Mouse (Mus musculus) brain, embryonic 14.5 days (tissue): Measurements from ENCODE around the gene Pgpep1l.

Experiments used
- CTCF ChIP-seq: fragments of 200-500 bp; IDR thresholded peaks from 2 replicates; pipeline ENCODE4 v1.5.1; 2012; ENCODE audit warnings: inconsistent platforms, mild to moderate bottlenecking, moderate library complexity, borderline replicate concordance; ENCODE audit not compliant: insufficient read depth, insufficient read length; ENCODE audit errors: extremely low read depth
- POLR2A ChIP-seq: fragments of 200-500 bp; IDR thresholded peaks from 2 replicates; pipeline ENCODE4 v1.6.1; 2012; ENCODE audit warnings: mild to moderate bottlenecking, inconsistent platforms, borderline replicate concordance; ENCODE audit not compliant: poor library complexity, insufficient read depth, insufficient read length, severe bottlenecking; ENCODE audit errors: extremely low read depth

DNA sequence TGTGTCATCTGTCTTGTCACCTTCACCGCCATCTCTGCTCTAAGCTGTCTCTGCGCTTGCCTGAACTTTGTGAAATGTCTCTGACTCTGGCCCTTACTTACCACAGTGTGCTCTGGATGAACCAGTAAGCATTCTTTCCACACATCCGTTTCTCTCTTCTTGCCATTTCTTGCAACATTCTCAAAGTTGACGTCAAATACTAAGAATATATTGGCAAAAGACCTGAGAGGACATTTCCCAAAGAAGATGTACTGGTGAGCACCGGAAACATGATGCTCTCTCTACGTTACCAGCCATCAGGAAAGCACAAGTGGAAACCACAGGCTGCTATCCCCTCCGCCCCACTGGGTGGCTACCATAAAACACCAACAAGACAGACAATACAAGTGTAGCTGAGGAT is 19.7 kb upstream of the Pgpep1l start:
- TF ChIP-seq POLR2A, result no peak
- TF ChIP-seq CTCF, result no peak
